ENCODE assay signal across 9 mouse cellular contexts in genomic region chr6:84590961-84591745, GRCm38 (mm10). TPM values are rescaled to one million over a fixed set of nuclear protein-coding genes. Genes with fewer than 3 reads are reported as not detected.
DNase-seq lines count a peak whose midpoint lies in the region; ATAC-seq and TF ChIP-seq lines count a peak whose summit lies in the region.
"Had no signal": no experiment of that assay in that cellular context is flagged by ENCODE, and none has a peak within 500 bp of the region (broad histone marks: within the 10 kb centered on the region; RNA-seq: fewer than 3 reads in every experiment).

No protein-coding gene starts in this region.

- TF ChIP-seq CTCF in kidney, adult 2 months (conservative IDR thresholded peaks at IDR 0.05; ENCODE audit: insufficient read depth, insufficient read length, low read depth, low read length): no peak

- peak; percentile 82 for DNase-seq in kidney, adult 2 months
- DNase-seq in 416B (ENCODE audit: low read depth): peak; percentile 12
- no peak for DNase-seq in hindbrain, embryonic 10.5 days (ENCODE audit: low spot score)
- DNase-seq in kidney, adult 9 months: peak; percentile 82
- DNase-seq in cerebellum, adult 8-10 months: no peak
- no peak for DNase-seq in ovary, adult 18-20 months (ENCODE audit: low spot score)

- no peak overlapping the region for H3K4me2 ChIP-seq in kidney, embryonic 14.5 days (replicated peaks; ENCODE audit: low read depth, low read length)

- H3K9me3 ChIP-seq in kidney, embryonic 14.5 days (ENCODE audit: control insufficient read depth, low read length): no peaks in the 10 kb centered on the region
- H3K9me3 ChIP-seq in hindbrain, embryonic 10.5 days: no peaks in the 10 kb centered on the region
- H3K9me3 ChIP-seq: limb, embryonic 13.5 days had no signal

- peaks cover 8% of the 10 kb centered on the region for H3K4me1 ChIP-seq in kidney, adult 2 months (ENCODE audit: control insufficient read depth, insufficient read depth, low read length)
- H3K4me1 ChIP-seq in kidney, embryonic 14.5 days (ENCODE audit: control insufficient read depth, insufficient read depth, low read length): peaks cover 9% of the 10 kb centered on the region
- H3K4me1 ChIP-seq in hindbrain, embryonic 10.5 days (replicated peaks): peaks cover 90% of the 10 kb centered on the region

- WGBS in kidney, adult 2 months: 37% methylated on average over 6 of the region's 6 CpGs
- WGBS in kidney, embryonic 14.5 days: 56% methylated on average over 6 of the region's 6 CpGs
- WGBS in hindbrain, embryonic 10.5 days: 63% methylated on average over 6 of the region's 6 CpGs

- H3K27ac ChIP-seq in kidney, adult 2 months (ENCODE audit: insufficient read depth, low read depth, low read length): no peak overlapping the region
- H3K27ac ChIP-seq in kidney, embryonic 14.5 days (ENCODE audit: low read depth, low read length): no peak overlapping the region
- peak overlapping the region; percentile 90 for H3K27ac ChIP-seq in hindbrain, embryonic 10.5 days
- H3K27ac ChIP-seq: limb, embryonic 13.5 days had no signal

- no peaks in the 10 kb centered on the region for H3K36me3 ChIP-seq in kidney, adult 2 months (ENCODE audit: control insufficient read depth, insufficient read depth, low read length)
- H3K36me3 ChIP-seq in kidney, embryonic 14.5 days (ENCODE audit: control insufficient read depth, insufficient read depth, low read length): no peaks in the 10 kb centered on the region
- no peaks in the 10 kb centered on the region for H3K36me3 ChIP-seq in hindbrain, embryonic 10.5 days
- H3K36me3 ChIP-seq: limb, embryonic 13.5 days had no signal

- H3K4me3 ChIP-seq in kidney, adult 2 months (ENCODE audit: insufficient read depth, low read depth, low read length): no peak overlapping the region
- H3K4me3 ChIP-seq in kidney, embryonic 14.5 days (ENCODE audit: low read length): no peak overlapping the region
- peak overlapping the region; percentile 70 for H3K4me3 ChIP-seq in hindbrain, embryonic 10.5 days

- no peak overlapping the region for H3K9ac ChIP-seq in kidney, embryonic 14.5 days (ENCODE audit: low read depth, low read length)
- H3K9ac ChIP-seq: limb, embryonic 13.5 days had no signal

- ATAC-seq in kidney, embryonic 14.5 days (ENCODE audit: low FRiP score, low TSS enrichment): no peak
- no peak for ATAC-seq in megakaryocyte-erythroid progenitor cell, adult 5-6 weeks (replicated peaks; ENCODE audit: low FRiP score, low TSS enrichment, poor library complexity, severe bottlenecking)

- no peak for TF ChIP-seq POLR2A in kidney, adult 2 months (IDR thresholded peaks at IDR 0.05; ENCODE audit: low read depth, low read length)

- peaks cover 4% of the 10 kb centered on the region for H3K27me3 ChIP-seq in kidney, adult 2 months (replicated peaks; ENCODE audit: control insufficient read depth, insufficient read depth, low read length)
- H3K27me3 ChIP-seq in kidney, embryonic 14.5 days (ENCODE audit: control insufficient read depth, insufficient read depth, low read length): peaks cover 55% of the 10 kb centered on the region
- peaks cover 70% of the 10 kb centered on the region for H3K27me3 ChIP-seq in hindbrain, embryonic 10.5 days (ENCODE audit: insufficient read depth, poor library complexity, severe bottlenecking)

RNA-seq across cellular contexts. Expression of gene Cyp26b1, which starts 2.6 kb away (rescaled TPM):
- 0.60 and 2.0 TPM in 2 replicates for polyA plus RNA-seq in kidney, adult 2 months (2012; rRNA removed)
- 4.4 and 6.7 TPM in 2 replicates for polyA plus RNA-seq in kidney, embryonic 14.5 days (2014; fragmentation: Nextera tagmentation; extraction: Ambion mirVana)
- polyA plus RNA-seq in hindbrain, embryonic 10.5 days (2016; fragmentation: Nextera tagmentation; extraction: Ambion mirVana): 21.1 and 26.2 TPM in 2 replicates
- total RNA-seq in megakaryocyte-erythroid progenitor cell, adult 5-6 weeks (2014; fragmentation: Nextera tagmentation): not detected in 2 replicates
- not detected in 2 replicates for total RNA-seq in megakaryocyte-erythroid progenitor cell, adult 5-6 weeks (2017)

Comparison
In these comparisons a context has a peak if more than half of its experiments do, and no peak if none do; other contexts are left out.
1. DNase-seq: peak in kidney, adult 2 months (single experiment), 416B (single experiment) and kidney, adult 9 months (single experiment); none in hindbrain, embryonic 10.5 days (single experiment), cerebellum, adult 8-10 months (single experiment) and ovary, adult 18-20 months (single experiment).